Mouse (Mus musculus) megakaryocyte, embryonic 14.5 days (primary cell): ENCODE measurements at regions not wholly inside any gene's neighbourhood (a gene's known extent, or its start where the extent isn't known, plus 50 kb on each side); places are given as distances from the start of the nearest gene placed in this dataset.

Experiments used
- FLI1 ChIP-seq: IDR thresholded peaks from 2 replicates; pipeline ENCODE4 v1.6.1; 2012; ENCODE audit warnings: low read length, inconsistent platforms, mixed read lengths
- GATA1 ChIP-seq: IDR thresholded peaks from 3 replicates; pipeline ENCODE4 v1.6.1; 2012; ENCODE audit warnings: mixed read lengths, low read length, inconsistent platforms, borderline replicate concordance

DNA sequence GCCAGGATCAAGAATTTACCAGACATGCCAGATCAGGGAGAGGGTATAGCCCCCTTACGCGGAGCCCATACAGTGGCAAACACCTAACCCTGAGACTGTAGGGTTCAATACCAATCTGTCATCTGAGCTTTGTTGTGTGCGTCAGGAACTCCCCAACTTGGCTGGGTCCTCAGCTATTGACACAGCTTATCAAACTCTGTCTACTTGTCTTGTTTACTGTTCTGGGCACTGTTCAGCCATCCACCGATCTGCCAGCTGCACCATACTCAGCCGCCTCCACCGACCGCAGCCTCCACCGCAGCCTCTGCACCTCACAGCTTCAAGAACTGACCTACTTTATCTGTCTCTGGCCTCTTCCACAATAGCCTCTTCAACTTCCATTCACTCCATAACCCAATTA is 80.1 kb upstream of the Mapk10 start:
- TF ChIP-seq GATA1 (no peak), FLI1 (no peak)
